33 mouse cellular contexts compared by ENCODE assay signal in the genomic region with DNA sequence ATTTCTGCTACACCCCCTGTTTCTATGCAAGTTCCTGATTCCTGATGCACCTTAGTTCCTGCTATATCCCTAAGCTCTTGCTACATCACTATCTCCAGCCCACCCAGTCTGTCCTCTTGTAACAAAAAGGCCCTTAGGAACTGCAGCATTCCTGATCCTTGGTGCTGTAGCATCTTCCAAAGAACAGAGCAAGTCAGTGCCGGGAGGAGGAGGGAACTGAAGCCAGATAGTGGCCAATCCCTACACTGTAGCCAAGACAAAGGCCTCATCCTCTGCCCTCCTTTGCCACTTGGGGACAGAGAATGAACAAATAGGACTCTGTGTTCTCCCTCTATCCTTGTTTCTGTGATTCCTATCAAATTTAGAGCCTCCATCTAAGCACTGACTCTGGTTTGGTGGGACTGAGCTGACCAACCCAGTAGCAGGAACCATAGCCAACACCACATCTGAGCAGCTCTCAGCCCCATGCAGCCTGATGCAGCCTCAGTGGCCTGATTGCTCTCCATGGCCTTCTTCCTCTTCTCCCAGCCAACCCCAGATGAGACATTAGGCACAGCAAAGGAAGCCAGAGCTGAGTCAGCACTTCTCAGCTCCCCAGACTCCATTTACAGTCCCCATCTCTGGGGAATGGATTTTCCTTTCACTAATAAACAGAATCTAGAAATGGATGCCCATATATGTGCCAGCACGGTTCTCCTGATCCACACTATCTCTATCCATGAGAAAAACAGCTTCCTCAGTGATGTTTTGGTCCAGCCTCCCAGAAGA. TPM values are rescaled to one million over a fixed set of nuclear protein-coding genes. Genes with fewer than 3 reads are reported as not detected.
DNase-seq lines count a peak whose midpoint lies in the region; ATAC-seq and TF ChIP-seq lines count a peak whose summit lies in the region.
"Had no signal": no experiment of that assay in that cellular context is flagged by ENCODE, and none has a peak within 500 bp of the region (broad histone marks: within the 10 kb centered on the region; RNA-seq: fewer than 3 reads in every experiment).

No protein-coding gene starts in this region.

- no peaks in the 10 kb centered on the region for H3K9me3 ChIP-seq in midbrain, embryonic 11.5 days (ENCODE audit: control insufficient read depth, low read length)
- no peaks in the 10 kb centered on the region for H3K9me3 ChIP-seq in midbrain, embryonic 15.5 days
- no peaks in the 10 kb centered on the region for H3K9me3 ChIP-seq in ES-E14 (ENCODE audit: control insufficient read depth, insufficient read depth, low read depth, low read length)
- H3K9me3 ChIP-seq: embryonic facial prominence, embryonic 12.5 days; embryonic facial prominence, embryonic 15.5 days; G1E; heart, embryonic 10.5 days; heart, embryonic 13.5 days had no signal

- TF ChIP-seq POLR2A in cortical plate, adult 2 months (IDR thresholded peaks at IDR 0.05; ENCODE audit: extremely low read depth, insufficient read depth, low read length), result no peak

- H3K4me3 ChIP-seq in gastrocnemius, adult 2 months, result no peak overlapping the region
- no peak overlapping the region for H3K4me3 ChIP-seq in midbrain, embryonic 11.5 days (ENCODE audit: low read depth, low read length)
- no peak overlapping the region for H3K4me3 ChIP-seq in midbrain, embryonic 15.5 days
- H3K4me3 ChIP-seq in ES-E14 (ENCODE audit: insufficient read depth in 1 of 2, low read depth in 1 of 2, low read length in 2 of 2, poor library complexity in 1 of 2, severe bottlenecking in 1 of 2), result no peak overlapping the region
- H3K4me3 ChIP-seq in cortical plate, adult 2 months (ENCODE audit: insufficient read depth, low read length), result no peak overlapping the region
- H3K4me3 ChIP-seq: embryonic facial prominence, embryonic 12.5 days; embryonic facial prominence, embryonic 15.5 days; heart, embryonic 10.5 days; heart, embryonic 13.5 days had no signal

- no peak overlapping the region for H3K4me2 ChIP-seq in midbrain, embryonic 11.5 days
- H3K4me2 ChIP-seq in midbrain, embryonic 15.5 days, result no peak overlapping the region
- H3K4me2 ChIP-seq: embryonic facial prominence, embryonic 12.5 days; embryonic facial prominence, embryonic 15.5 days; heart, embryonic 13.5 days; hindbrain, embryonic 14.5 days had no signal

- H3K9ac ChIP-seq in midbrain, embryonic 11.5 days (ENCODE audit: low read length), result no peak overlapping the region
- H3K9ac ChIP-seq in midbrain, embryonic 15.5 days, result no peak overlapping the region
- H3K9ac ChIP-seq in ES-E14 (ENCODE audit: insufficient read depth, low read depth, low read length, poor library complexity, severe bottlenecking), result no peak overlapping the region
- H3K9ac ChIP-seq: embryonic facial prominence, embryonic 12.5 days; embryonic facial prominence, embryonic 15.5 days; forebrain, postnatal 0 days; heart, embryonic 13.5 days; hindbrain, embryonic 14.5 days had no signal

- peaks cover 2% of the 10 kb centered on the region for H3K27me3 ChIP-seq in midbrain, embryonic 11.5 days (ENCODE audit: control insufficient read depth, insufficient read depth, low read length)
- H3K27me3 ChIP-seq in midbrain, embryonic 15.5 days (replicated peaks), result peaks cover 2% of the 10 kb centered on the region

- no peak for ATAC-seq in midbrain, embryonic 11.5 days (ENCODE audit: low FRiP score)
- ATAC-seq in midbrain, embryonic 15.5 days (replicated peaks), result no peak
- ATAC-seq: CD4-positive, CD25-positive, alpha-beta regulatory T cell, adult 4 months; forebrain, embryonic 14.5 days; forebrain, postnatal 0 days; hindbrain, postnatal 0 days; inflammation-experienced regulatory T-cells, adult 6 months; intestine, embryonic 16.5 days had no signal

- peaks cover 3% of the 10 kb centered on the region; the same call in 1 of the 2 replicates for H3K4me1 ChIP-seq in midbrain, embryonic 11.5 days (ENCODE audit: control insufficient read depth, insufficient read depth, low read length)
- H3K4me1 ChIP-seq in midbrain, embryonic 15.5 days, result peaks cover 15% of the 10 kb centered on the region
- H3K4me1 ChIP-seq in ES-E14 (ENCODE audit: control insufficient read depth in 2 of 2, insufficient read depth in 2 of 2, low read length in 2 of 2, poor library complexity in 1 of 2), result peaks cover 0 to 7% of the 10 kb centered on the region in 2 experiments; a peak in 2 of 4 replicates
- peaks cover 12% of the 10 kb centered on the region for H3K4me1 ChIP-seq in cortical plate, adult 2 months (ENCODE audit: control insufficient read depth, insufficient read depth, low read length)

- WGBS in midbrain, embryonic 11.5 days, result 58% methylated on average over 2 of the region's 2 CpGs
- 68% methylated on average over 2 of the region's 2 CpGs for WGBS in midbrain, embryonic 15.5 days

- H3K36me3 ChIP-seq in midbrain, embryonic 11.5 days (ENCODE audit: control insufficient read depth, insufficient read depth, low read length), result no peaks in the 10 kb centered on the region
- 0 out of 2 replicates have a peak, but pooled peaks cover 4% of the 10 kb centered on the region for H3K36me3 ChIP-seq in midbrain, embryonic 15.5 days (replicated peaks)
- no peaks in the 10 kb centered on the region for H3K36me3 ChIP-seq in ES-E14 (ENCODE audit: control insufficient read depth, insufficient read depth, low read length, poor library complexity, severe bottlenecking)
- H3K36me3 ChIP-seq: embryonic facial prominence, embryonic 12.5 days; embryonic facial prominence, embryonic 15.5 days; G1E; heart, embryonic 10.5 days had no signal

- intact Hi-C loops in gastrocnemius, adult 2 months (cut with DNase I), result no loop called here

- in situ Hi-C loops in ES-E14 (cut with MboI; ENCODE audit: low sequenced_read_pairs in 2 of 2, unreplicated experiment in 2 of 2), result no loop called here

- peak; percentile 26 for DNase-seq in gastrocnemius, adult 2 months
- no peak for DNase-seq in gastrocnemius, postnatal 4 days (ENCODE audit: low spot score in 2 of 2)
- DNase-seq in midbrain, embryonic 11.5 days (ENCODE audit: low spot score, missing footprints), result peak; percentile 64
- DNase-seq in ES-E14 (ENCODE audit: low read depth, low spot score), result no peak
- DNase-seq in lung, postnatal 10 days, result no peak
- DNase-seq: adrenal gland, postnatal 10 days; adrenal gland, postnatal 36 days; cerebellum, adult 11 months; cerebellum, postnatal 14 days; forebrain, postnatal 0 days; gastrocnemius, postnatal 14 days; heart, adult 18-20 months; heart, postnatal 14 days; heart, postnatal 4 days had no signal

- H3K27ac ChIP-seq in gastrocnemius, adult 2 months, result no peak overlapping the region
- H3K27ac ChIP-seq in midbrain, embryonic 11.5 days (ENCODE audit: low read depth, low read length), result no peak overlapping the region
- no peak overlapping the region for H3K27ac ChIP-seq in midbrain, embryonic 15.5 days
- H3K27ac ChIP-seq in ES-E14 (ENCODE audit: insufficient read depth, low read depth, low read length, poor library complexity, severe bottlenecking), result no peak overlapping the region
- H3K27ac ChIP-seq in cortical plate, adult 2 months (ENCODE audit: insufficient read depth, low read length), result peak overlapping the region; percentile 96
- H3K27ac ChIP-seq: embryonic facial prominence, embryonic 12.5 days; embryonic facial prominence, embryonic 15.5 days; heart, embryonic 10.5 days; heart, embryonic 13.5 days; hindbrain, embryonic 14.5 days; hindbrain, postnatal 0 days had no signal

- no peak for TF ChIP-seq CTCF in gastrocnemius, adult 2 months (IDR thresholded peaks at IDR 0.05)
- no peak for TF ChIP-seq CTCF in cortical plate, adult 2 months (IDR thresholded peaks at IDR 0.05; ENCODE audit: extremely low read depth, insufficient read depth, low read length)

TF ChIP-seq in ES-E14, 5 proteins besides CTCF, POLR2A, EP300 and RAD21:
- no peak for TF ChIP-seq ZNF384 (IDR thresholded peaks at IDR 0.05; ENCODE audit: low read depth, low read length)
- TF ChIP-seq MAFK (IDR thresholded peaks at IDR 0.05; ENCODE audit: insufficient read depth, low read depth, low read length), result peak; percentile 71
TF ChIP-seq in ES-E14: peak in this region for 1.

RNA-seq across cellular contexts. Expression of a gene that starts 8.6 kb away (rescaled TPM):
- not detected for total RNA-seq in gastrocnemius, adult 2 months (2021)
- total RNA-seq in gastrocnemius, postnatal 4 days (2021), result not detected
- polyA plus RNA-seq in midbrain, embryonic 11.5 days (2014; fragmentation: Nextera tagmentation; extraction: Ambion mirVana), result 8.7 and 8.8 TPM in 2 replicates
- polyA plus RNA-seq in midbrain, embryonic 15.5 days (2015; fragmentation: Nextera tagmentation; extraction: Ambion mirVana), result 54.0 and 62.5 TPM in 2 replicates
- total RNA-seq in ES-E14 (2012; rRNA removed), result 4.6 and 11.6 TPM in 2 replicates
- 171 and 180 TPM in 2 replicates for polyA plus RNA-seq in cortical plate, adult 2 months (2012; rRNA removed)
- polyA plus RNA-seq: C2C12; CD4-positive, CD25-positive, alpha-beta regulatory T cell, adult 4 months; G1E had no signal

RNA-seq across cellular contexts. Expression of a gene that starts 13.1 kb away (rescaled TPM):
- 1,000 to 10,000 TPM; 2,005 to 2,177 TPM for total RNA-seq in gastrocnemius, adult 2 months (2021)
- total RNA-seq in gastrocnemius, postnatal 4 days (2021), result 100 to 1,000 TPM; 639 to 677 TPM
- 0.87 and 0.94 TPM in 2 replicates for polyA plus RNA-seq in midbrain, embryonic 11.5 days (2014; fragmentation: Nextera tagmentation; extraction: Ambion mirVana)
- polyA plus RNA-seq in midbrain, embryonic 15.5 days (2015; fragmentation: Nextera tagmentation; extraction: Ambion mirVana), result 11.5 and 12.1 TPM in 2 replicates
- 0.76 and 0.95 TPM in 2 replicates for total RNA-seq in ES-E14 (2012; rRNA removed)
- polyA plus RNA-seq in cortical plate, adult 2 months (2012; rRNA removed), result 1,125 and 1,195 TPM in 2 replicates
- polyA plus RNA-seq: CD4-positive, CD25-positive, alpha-beta regulatory T cell, adult 4 months; G1E; inflammation-experienced regulatory T-cells, adult 6 months; Patski had no signal

RNA-seq across cellular contexts. Expression of a gene that starts 43.4 kb away (rescaled TPM):
- 10 to 100 TPM; 39.1 to 46.2 TPM for total RNA-seq in gastrocnemius, adult 2 months (2021)
- total RNA-seq in gastrocnemius, postnatal 4 days (2021), result 10 to 100 TPM; 67.4 to 71.2 TPM
- polyA plus RNA-seq in midbrain, embryonic 11.5 days (2014; fragmentation: Nextera tagmentation; extraction: Ambion mirVana), result 414 and 426 TPM in 2 replicates
- polyA plus RNA-seq in midbrain, embryonic 15.5 days (2015; fragmentation: Nextera tagmentation; extraction: Ambion mirVana), result 432 and 436 TPM in 2 replicates
- 67.1 and 71.8 TPM in 2 replicates for total RNA-seq in ES-E14 (2012; rRNA removed)
- 115 and 128 TPM in 2 replicates for polyA plus RNA-seq in cortical plate, adult 2 months (2012; rRNA removed)

RNA-seq across cellular contexts. Expression of a gene that starts 58.9 kb away (rescaled TPM):
- not detected for total RNA-seq in gastrocnemius, adult 2 months (2021)
- total RNA-seq in gastrocnemius, postnatal 4 days (2021), result under 1 TPM in 1 of 2 experiments, not detected in 1; 0.10 TPM
- polyA plus RNA-seq in midbrain, embryonic 11.5 days (2014; fragmentation: Nextera tagmentation; extraction: Ambion mirVana), result not detected in 2 replicates
- polyA plus RNA-seq in midbrain, embryonic 15.5 days (2015; fragmentation: Nextera tagmentation; extraction: Ambion mirVana), result not detected in 2 replicates
- 0.11 and 0.22 TPM in 2 replicates for total RNA-seq in ES-E14 (2012; rRNA removed)
- polyA plus RNA-seq in cortical plate, adult 2 months (2012; rRNA removed), result 0.04 and 0.10 TPM in 2 replicates
- total RNA-seq: adrenal gland, adult 18-20 months; adrenal gland, postnatal 36 days; forebrain, postnatal 0 days; gastrocnemius, adult 18-20 months; gastrocnemius, postnatal 14 days; heart, postnatal 14 days; heart, postnatal 4 days; hindbrain, postnatal 0 days had no signal
- polyA plus RNA-seq: C2C12; embryonic facial prominence, embryonic 12.5 days; forebrain, embryonic 11.5 days; forebrain, embryonic 14.5 days; forebrain, postnatal 0 days; G1E; heart, embryonic 10.5 days; hindbrain, embryonic 11.5 days; hindbrain, embryonic 14.5 days; hindbrain, postnatal 0 days; Patski had no signal

Comparison
In these comparisons a context has a peak if more than half of its experiments do, and no peak if none do; other contexts are left out.
1. DNase-seq: peak in gastrocnemius, adult 2 months (single experiment) and midbrain, embryonic 11.5 days (single experiment); none in gastrocnemius, postnatal 4 days (0 of 2), ES-E14 (single experiment) and lung, postnatal 10 days (single experiment).
2. RNA of a gene that starts 13.1 kb away (total RNA-seq): 2,005 to 2,177 TPM in gastrocnemius, adult 2 months and 639 to 677 TPM in gastrocnemius, postnatal 4 days; 0.76 to 0.95 TPM in ES-E14; every median in the first group is over 100 times any median in the second.